Mouse (Mus musculus): Measurements from ENCODE around the gene Mboat2. TPM values are rescaled to one million over a fixed set of nuclear protein-coding genes. Genes with fewer than 3 reads are reported as not detected.

Mboat2 gene
- total and polyA plus RNA-seq, 3 experiments: 0.20 to 1.6 (median 0.98) TPM

DNA sequence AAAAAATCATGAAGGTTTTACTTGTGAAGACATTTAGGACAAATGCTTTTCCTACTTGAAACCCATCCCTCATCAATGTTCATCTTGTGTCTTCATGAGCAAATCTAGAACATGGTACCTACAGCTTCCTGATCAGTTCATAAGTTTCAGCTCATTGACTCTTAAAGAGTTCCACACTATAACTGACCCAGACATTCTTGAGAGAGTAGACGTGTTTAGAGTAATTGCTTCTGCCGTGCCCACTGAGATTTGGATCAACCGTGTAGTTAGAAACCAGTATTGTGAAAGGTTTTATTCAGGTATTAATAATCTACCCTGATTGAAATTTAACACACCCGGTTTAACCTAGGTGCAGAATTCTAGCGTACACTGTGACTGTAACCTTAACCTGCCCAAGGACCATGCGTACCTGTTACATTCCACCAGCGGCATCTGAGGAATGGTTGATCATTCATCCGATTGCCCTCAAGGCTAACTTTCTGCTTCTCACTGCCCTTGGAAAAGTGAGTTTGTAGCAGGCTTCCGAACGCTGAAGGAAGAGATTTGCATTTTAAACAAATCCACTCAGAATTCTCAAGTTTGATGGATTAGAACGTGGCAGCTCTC lies 131.8 kb downstream of the Mboat2 start:
- no peak for ATAC-seq (ENCODE audit: extremely low read depth, insufficient number of reproducible peaks, low FRiP score, poor library complexity, severe bottlenecking)
- TF ChIP-seq GATA2 (IDR thresholded peaks at IDR 0.05; ENCODE audit: borderline replicate concordance, low read depth, low read length): no peak
- TF ChIP-seq TAL1 (conservative IDR thresholded peaks at IDR 0.05; ENCODE audit: low read depth, low read length): no peak
- TF ChIP-seq POLR2AphosphoS5 (IDR thresholded peaks at IDR 0.05; ENCODE audit: insufficient replicate concordance, low read depth, low read length): no peak
- TF ChIP-seq CTCF (IDR thresholded peaks at IDR 0.05; ENCODE audit: low read depth, low read length): no peak
- no peak for TF ChIP-seq GATA1 (IDR thresholded peaks at IDR 0.05; ENCODE audit: borderline replicate concordance, low read length)

DNA sequence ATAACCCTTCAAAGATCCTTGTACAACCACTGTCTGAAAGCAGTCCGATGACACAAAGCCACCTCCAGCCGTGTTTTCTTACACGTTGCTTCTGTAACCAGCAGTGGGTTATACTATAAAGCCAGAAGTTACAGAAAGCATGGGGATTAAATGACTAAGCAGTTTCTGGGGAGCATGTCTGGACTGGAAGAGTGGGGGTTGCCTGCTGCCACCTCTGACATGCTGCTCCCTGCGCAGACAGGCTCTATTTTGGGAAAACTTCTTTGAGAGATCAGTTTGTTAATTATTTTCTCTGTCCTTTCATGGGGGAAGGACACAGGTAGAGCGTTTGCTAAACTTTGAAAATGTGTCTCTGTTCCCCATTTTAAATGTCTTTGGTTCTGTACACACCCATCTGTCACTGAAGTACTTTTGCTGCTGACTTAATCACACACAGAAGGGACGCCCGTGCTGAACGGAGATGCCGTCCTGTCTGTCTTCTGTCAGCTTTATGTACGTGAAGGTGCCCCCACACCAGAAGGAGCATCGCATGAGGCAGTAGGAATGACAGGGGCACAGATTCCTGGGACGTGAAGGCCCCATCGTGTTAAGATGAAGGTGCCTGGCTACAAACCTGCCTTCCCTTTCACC lies 132.8 kb downstream of the Mboat2 start:
- Histone ChIP-seq H3K27me3 (ENCODE audit: insufficient read depth, low read length) (no peaks in the 10 kb centered on the region), H3K4me1 (ENCODE audit: insufficient read depth, low read depth, low read length) (peaks cover 24% of the 10 kb centered on the region), H3K4me3 (ENCODE audit: low read depth, low read length) (peak overlapping the region; percentile 57), H3K9me3 (replicated peaks) (no peaks in the 10 kb centered on the region), H3K36me3 (replicated peaks) (peaks cover 12% of the 10 kb centered on the region)
- TF ChIP-seq CTCF (IDR thresholded peaks at IDR 0.05; ENCODE audit: low read depth, low read length): no peak
- no peak for TF ChIP-seq TAL1 (conservative IDR thresholded peaks at IDR 0.05; ENCODE audit: low read depth, low read length)
- TF ChIP-seq GATA2 (IDR thresholded peaks at IDR 0.05; ENCODE audit: borderline replicate concordance, low read depth, low read length): no peak
- TF ChIP-seq GATA1 (IDR thresholded peaks at IDR 0.05; ENCODE audit: borderline replicate concordance, low read length): no peak
- TF ChIP-seq POLR2AphosphoS5 (IDR thresholded peaks at IDR 0.05; ENCODE audit: insufficient replicate concordance, low read depth, low read length): no peak
- ATAC-seq (ENCODE audit: extremely low read depth, insufficient number of reproducible peaks, low FRiP score, poor library complexity, severe bottlenecking): peak; percentile 88
- peak; percentile 70 for DNase-seq (ENCODE audit: low spot score)

More for the DNA sequence above, 131.8 kb downstream of the Mboat2 start:
- H3K9me3 ChIP-seq (replicated peaks): no peaks in the 10 kb centered on the region
- H3K27me3 ChIP-seq (ENCODE audit: insufficient read depth, low read length): no peaks in the 10 kb centered on the region
- no peak overlapping the region for H3K4me3 ChIP-seq (ENCODE audit: low read depth, low read length)
- peaks cover 19% of the 10 kb centered on the region for H3K36me3 ChIP-seq (replicated peaks)
- H3K4me1 ChIP-seq (ENCODE audit: insufficient read depth, low read depth, low read length): peaks cover 24% of the 10 kb centered on the region
- DNase-seq (ENCODE audit: low spot score): no peak

DNA sequence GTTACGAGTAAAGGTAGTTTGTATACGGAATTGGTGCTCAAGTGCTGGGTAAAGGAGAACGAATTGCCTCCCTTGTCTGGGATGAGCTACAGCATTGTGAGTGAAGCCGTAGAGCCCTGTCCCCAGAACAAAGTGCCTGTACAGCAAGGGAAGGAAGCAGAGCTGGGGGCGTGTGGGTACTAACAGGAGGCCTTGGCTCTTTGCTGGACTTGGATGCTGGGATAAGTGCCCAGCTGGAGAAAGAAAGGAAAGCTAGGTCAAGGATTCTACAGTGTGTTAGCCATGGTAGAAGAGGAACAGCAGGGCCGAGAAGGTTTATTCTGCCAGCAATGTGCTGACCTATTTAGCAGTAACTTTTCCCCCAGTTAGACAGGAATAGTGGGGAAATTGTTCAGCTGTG lies 134.7 kb downstream of the Mboat2 start:
- ATAC-seq (ENCODE audit: extremely low read depth, insufficient number of reproducible peaks, low FRiP score, poor library complexity, severe bottlenecking): no peak
- H3K36me3 ChIP-seq (replicated peaks): peaks cover 1% of the 10 kb centered on the region
- peaks cover 4% of the 10 kb centered on the region for H3K27me3 ChIP-seq (ENCODE audit: insufficient read depth, low read length)
- no peaks in the 10 kb centered on the region for H3K9me3 ChIP-seq (replicated peaks)
- no peak for DNase-seq (ENCODE audit: low spot score)
- H3K4me3 ChIP-seq (ENCODE audit: low read depth, low read length): no peak overlapping the region
- TF ChIP-seq POLR2AphosphoS5 (IDR thresholded peaks at IDR 0.05; ENCODE audit: insufficient replicate concordance, low read depth, low read length) (no peak), CTCF (IDR thresholded peaks at IDR 0.05; ENCODE audit: low read depth, low read length) (no peak), GATA1 (IDR thresholded peaks at IDR 0.05; ENCODE audit: borderline replicate concordance, low read length) (no peak), GATA2 (IDR thresholded peaks at IDR 0.05; ENCODE audit: borderline replicate concordance, low read depth, low read length) (no peak), TAL1 (conservative IDR thresholded peaks at IDR 0.05; ENCODE audit: low read depth, low read length) (no peak)
- peaks cover 24% of the 10 kb centered on the region for H3K4me1 ChIP-seq (ENCODE audit: insufficient read depth, low read depth, low read length)

DNA sequence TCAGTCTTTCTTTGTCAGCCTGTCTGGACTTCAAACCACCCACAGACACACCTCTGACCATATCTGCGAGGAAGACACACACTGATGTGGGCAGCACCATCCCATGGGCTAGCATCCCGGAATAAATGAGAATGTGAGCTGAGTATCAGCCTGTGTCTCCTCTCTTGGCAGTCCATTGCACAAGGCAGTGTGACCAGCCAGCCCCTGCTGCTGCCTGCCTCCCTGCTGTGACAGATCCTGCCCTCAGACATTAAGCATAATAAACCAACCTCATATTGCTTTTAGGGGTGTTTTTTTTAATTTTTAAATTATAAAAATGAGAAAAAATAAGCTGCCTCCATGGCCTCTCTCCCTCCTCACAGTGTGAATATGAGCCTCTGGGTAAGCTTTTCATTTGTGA lies 135.4 kb downstream of the Mboat2 start:
- peaks cover 24% of the 10 kb centered on the region for H3K4me1 ChIP-seq (ENCODE audit: insufficient read depth, low read depth, low read length)
- ATAC-seq (ENCODE audit: extremely low read depth, insufficient number of reproducible peaks, low FRiP score, poor library complexity, severe bottlenecking) (no peak), DNase-seq (ENCODE audit: low spot score) (no peak)
- H3K27me3 ChIP-seq (ENCODE audit: insufficient read depth, low read length): peaks cover 5% of the 10 kb centered on the region
- no peak for TF ChIP-seq GATA1 (IDR thresholded peaks at IDR 0.05; ENCODE audit: borderline replicate concordance, low read length)
- no peak for TF ChIP-seq POLR2AphosphoS5 (IDR thresholded peaks at IDR 0.05; ENCODE audit: insufficient replicate concordance, low read depth, low read length)
- TF ChIP-seq TAL1 (conservative IDR thresholded peaks at IDR 0.05; ENCODE audit: low read depth, low read length): no peak
- TF ChIP-seq GATA2 (IDR thresholded peaks at IDR 0.05; ENCODE audit: borderline replicate concordance, low read depth, low read length): no peak
- TF ChIP-seq CTCF (IDR thresholded peaks at IDR 0.05; ENCODE audit: low read depth, low read length): no peak
- H3K9me3 ChIP-seq (replicated peaks): no peaks in the 10 kb centered on the region
- no peak overlapping the region for H3K4me3 ChIP-seq (ENCODE audit: low read depth, low read length)
- no peaks in the 10 kb centered on the region for H3K36me3 ChIP-seq (replicated peaks)

DNA sequence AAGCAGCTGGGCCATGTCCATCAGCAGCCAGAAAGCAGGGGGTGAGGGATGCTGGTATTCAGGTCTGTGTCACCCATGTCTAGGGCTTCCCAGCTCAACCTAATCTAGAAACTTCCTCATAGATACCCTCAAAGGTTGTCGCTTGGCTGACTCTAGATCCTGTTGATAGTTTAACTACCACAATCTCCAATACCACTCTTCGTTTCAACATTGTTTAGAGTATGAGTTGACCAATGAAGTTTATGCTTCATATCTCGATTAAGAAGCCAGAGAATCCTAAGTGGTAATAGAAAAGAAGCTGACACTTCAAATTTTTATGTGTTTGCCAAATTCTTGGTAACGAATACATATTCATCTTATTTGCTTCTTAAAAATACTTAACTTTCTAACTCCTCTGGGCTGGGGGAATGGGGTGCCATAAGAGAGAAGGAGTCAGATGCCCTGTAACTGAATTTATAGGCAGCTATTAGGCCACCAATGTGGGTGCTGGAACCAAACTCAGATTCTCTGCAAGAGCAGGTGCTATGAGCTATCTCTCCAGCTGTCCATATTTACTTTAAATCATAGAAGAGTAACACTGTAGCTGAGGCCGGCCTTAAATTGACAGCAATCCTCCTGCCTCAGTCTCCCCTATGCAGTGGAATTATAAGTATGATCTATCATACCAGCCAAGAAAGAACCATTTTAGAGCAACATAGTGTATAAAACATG lies 141.0 kb downstream of the Mboat2 start:
- TF ChIP-seq GATA1 (IDR thresholded peaks at IDR 0.05; ENCODE audit: borderline replicate concordance, low read length) (no peak), POLR2AphosphoS5 (IDR thresholded peaks at IDR 0.05; ENCODE audit: insufficient replicate concordance, low read depth, low read length) (no peak), CTCF (IDR thresholded peaks at IDR 0.05; ENCODE audit: low read depth, low read length) (no peak), GATA2 (IDR thresholded peaks at IDR 0.05; ENCODE audit: borderline replicate concordance, low read depth, low read length) (no peak)
- H3K27me3 ChIP-seq (ENCODE audit: insufficient read depth, low read length): peaks cover 18% of the 10 kb centered on the region
- peaks cover 4% of the 10 kb centered on the region for H3K36me3 ChIP-seq (replicated peaks)
- H3K9me3 ChIP-seq (replicated peaks): no peaks in the 10 kb centered on the region
- H3K4me1 ChIP-seq (ENCODE audit: insufficient read depth, low read depth, low read length): peaks cover 32% of the 10 kb centered on the region
- ATAC-seq (ENCODE audit: extremely low read depth, insufficient number of reproducible peaks, low FRiP score, poor library complexity, severe bottlenecking) (no peak), DNase-seq (ENCODE audit: low spot score) (no peak)
- no peak overlapping the region for H3K4me3 ChIP-seq (ENCODE audit: low read depth, low read length)
